Mouse (Mus musculus) myocyte (in vitro differentiated cells): Measurements from ENCODE around the gene Arpc5.

Experiments
- CEBPB ChIP-seq: IDR thresholded peaks from 2 replicates; pipeline ENCODE4 v1.6.1; 2011; ENCODE audit warnings: mild to moderate bottlenecking, moderate library complexity; ENCODE audit not compliant: poor library complexity, insufficient read depth, severe bottlenecking
- MYOD1 ChIP-seq, 3 experiments: IDR thresholded peaks; one replicate each; pipeline ENCODE4 v1.6.1; 2011; ENCODE audit warnings: control low read depth in 2 of 3, low read depth in 2 of 3, mild to moderate bottlenecking in 2 of 3, moderate library complexity in 1 of 3; ENCODE audit not compliant: insufficient read length in 2 of 3, control insufficient read depth in 1 of 3
- MYOG ChIP-seq, 3 experiments: IDR thresholded peaks; one replicate each; pipeline ENCODE4 v1.6.1; 2011; ENCODE audit warnings: control low read depth in 2 of 3, low read depth in 2 of 3, mild to moderate bottlenecking in 2 of 3; ENCODE audit not compliant: insufficient read length in 2 of 3, control insufficient read depth in 1 of 3, insufficient read depth in 1 of 3
- POLR2A ChIP-seq: IDR thresholded peaks from one replicate; pipeline ENCODE4 v1.6.1; 2011; ENCODE audit warnings: low read depth, mild to moderate bottlenecking, control low read depth, moderate library complexity; ENCODE audit not compliant: insufficient read length
- REST ChIP-seq: IDR thresholded peaks from one replicate; pipeline ENCODE4 v1.6.1; 2011; ENCODE audit warnings: mild to moderate bottlenecking, control low read depth, moderate library complexity; ENCODE audit not compliant: insufficient read depth, insufficient read length

DNA sequence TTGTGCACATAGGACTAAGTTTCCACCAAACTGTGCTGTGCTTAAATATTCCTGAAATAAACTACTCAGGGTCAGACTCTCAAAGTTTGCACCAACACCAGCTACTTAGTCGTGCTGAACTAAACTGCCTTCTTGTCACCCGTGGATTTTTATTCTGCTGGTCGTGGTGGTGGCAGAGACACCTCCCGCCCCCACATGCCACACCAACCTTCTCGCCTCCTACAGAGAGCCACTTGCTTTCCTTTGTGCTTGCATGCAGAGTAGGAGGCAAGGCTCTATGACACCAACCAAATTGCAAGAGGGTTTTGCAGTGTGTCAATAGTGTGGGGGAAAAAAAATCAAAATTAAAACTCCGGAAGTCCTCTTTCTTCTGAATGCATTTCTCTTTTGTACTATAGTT lies 53.2 kb downstream of the Arpc5 start:
- TF ChIP-seq CEBPB (no peak), REST (no peak), MYOG (IDR thresholded peaks at IDR 0.05; ENCODE audit: control insufficient read depth in 1 of 3, insufficient read depth in 1 of 3, insufficient read length in 2 of 3, low read depth in 2 of 3) (no peak), POLR2A (no peak), MYOD1 (IDR thresholded peaks at IDR 0.05; ENCODE audit: control insufficient read depth in 1 of 3, insufficient read length in 2 of 3, low read depth in 2 of 3) (no peak)
